Mouse (Mus musculus): ENCODE measurements around the gene Pidd1. TPM values are rescaled to one million over a fixed set of nuclear protein-coding genes. Genes with fewer than 3 reads are reported as not detected.
"Not testable (repeated sequence)": the region's sequence is repeated elsewhere in the genome, so short reads cannot be mapped to it uniquely, and the experiment has no call there.

Gene Pidd1
- polyA plus RNA-seq, 1 experiment from 2014 or later: 9.7 TPM

DNA sequence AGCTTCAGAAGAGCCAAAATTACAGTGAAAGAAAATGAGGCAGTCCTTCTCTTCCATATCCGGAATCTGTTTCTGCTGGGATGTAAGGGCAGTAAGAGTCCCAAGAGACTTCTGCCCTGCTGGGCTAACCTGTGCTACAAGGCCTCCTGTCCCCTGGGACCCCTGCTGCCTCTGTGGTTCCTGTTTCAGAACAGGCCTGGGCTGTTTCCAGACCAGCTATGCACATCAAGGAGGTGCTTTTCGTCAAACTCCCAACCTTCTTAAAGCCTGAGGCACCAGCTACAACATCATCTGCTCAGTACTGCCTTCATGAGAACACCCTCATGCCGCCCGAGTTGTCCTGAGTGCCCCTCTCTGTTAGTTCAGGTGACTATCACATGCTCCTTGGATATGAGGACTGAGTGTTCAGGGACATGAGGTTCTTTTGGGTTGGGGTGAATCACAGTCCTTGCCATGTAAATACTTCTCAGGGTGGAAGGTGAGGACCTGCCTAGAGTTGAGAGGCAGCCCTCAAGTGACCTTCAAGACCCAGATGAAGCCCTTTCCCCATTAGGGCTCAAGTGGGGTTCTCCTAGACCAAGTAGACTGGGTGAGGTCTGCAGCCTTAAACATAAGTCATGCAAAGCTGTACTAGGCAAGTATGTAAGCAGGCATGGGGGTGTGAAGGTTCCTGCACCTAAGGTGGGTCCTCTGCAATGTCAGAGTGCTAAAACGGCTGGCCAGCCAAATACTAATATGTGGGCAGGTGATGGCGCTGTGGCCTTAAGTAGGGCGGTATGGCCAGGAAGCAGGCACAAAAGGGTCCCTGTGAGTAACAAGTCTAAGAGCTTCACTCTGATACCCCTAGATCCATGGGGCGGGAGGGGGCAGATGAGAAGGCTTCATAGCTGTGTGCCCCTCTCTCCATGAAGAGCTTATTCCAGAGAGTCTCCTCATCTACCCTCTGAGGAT, 25.8 kb downstream of the Pidd1 start:
- Histone ChIP-seq H3K36me3 (ENCODE audit: control insufficient read depth, insufficient read depth) (no peaks in the 10 kb centered on the region), H3K4me1 (ENCODE audit: control insufficient read depth, insufficient read depth, low read length) (peaks cover 10% of the 10 kb centered on the region), H3K4me2 (ENCODE audit: low read depth, low read length) (no peak overlapping the region), H3K4me3 (ENCODE audit: low read length) (no peak overlapping the region), H3K27me3 (ENCODE audit: control insufficient read depth, insufficient read depth, low read length) (no peaks in the 10 kb centered on the region), H3K27ac (ENCODE audit: low read length) (no peak overlapping the region), H3K9me3 (replicated peaks; ENCODE audit: control insufficient read depth, low read length) (no peaks in the 10 kb centered on the region), H3K9ac (ENCODE audit: low read length) (no peak overlapping the region)
- WGBS: 66% methylated on average over 8 of the region's 8 CpGs
- ATAC-seq (replicated peaks; ENCODE audit: extremely low read depth, insufficient read depth, low FRiP score): no peak

- Histone ChIP-seq H3K27me3 (ENCODE audit: control insufficient read depth, insufficient read depth, low read length) (no peaks in the 10 kb centered on the region), H3K9me3 (replicated peaks; ENCODE audit: control insufficient read depth, low read length) (no peaks in the 10 kb centered on the region), H3K27ac (ENCODE audit: low read length) (no peak overlapping the region), H3K36me3 (ENCODE audit: control insufficient read depth, insufficient read depth) (0 out of 2 replicates have a peak, but pooled peaks cover 2% of the 10 kb centered on the region), H3K4me2 (ENCODE audit: low read depth, low read length) (no peak overlapping the region), H3K9ac (ENCODE audit: low read length) (no peak overlapping the region), H3K4me1 (ENCODE audit: control insufficient read depth, insufficient read depth, low read length) (peaks cover 13% of the 10 kb centered on the region), H3K4me3 (ENCODE audit: low read length) (no peak overlapping the region)
- ATAC-seq (replicated peaks; ENCODE audit: extremely low read depth, insufficient read depth, low FRiP score): no peak
- 79% methylated on average over 6 of the region's 6 CpGs for WGBS
These were observed 27.5 kb downstream of the Pidd1 start for GRCm38 (mm10) chr7:141416144-141416841.

DNA sequence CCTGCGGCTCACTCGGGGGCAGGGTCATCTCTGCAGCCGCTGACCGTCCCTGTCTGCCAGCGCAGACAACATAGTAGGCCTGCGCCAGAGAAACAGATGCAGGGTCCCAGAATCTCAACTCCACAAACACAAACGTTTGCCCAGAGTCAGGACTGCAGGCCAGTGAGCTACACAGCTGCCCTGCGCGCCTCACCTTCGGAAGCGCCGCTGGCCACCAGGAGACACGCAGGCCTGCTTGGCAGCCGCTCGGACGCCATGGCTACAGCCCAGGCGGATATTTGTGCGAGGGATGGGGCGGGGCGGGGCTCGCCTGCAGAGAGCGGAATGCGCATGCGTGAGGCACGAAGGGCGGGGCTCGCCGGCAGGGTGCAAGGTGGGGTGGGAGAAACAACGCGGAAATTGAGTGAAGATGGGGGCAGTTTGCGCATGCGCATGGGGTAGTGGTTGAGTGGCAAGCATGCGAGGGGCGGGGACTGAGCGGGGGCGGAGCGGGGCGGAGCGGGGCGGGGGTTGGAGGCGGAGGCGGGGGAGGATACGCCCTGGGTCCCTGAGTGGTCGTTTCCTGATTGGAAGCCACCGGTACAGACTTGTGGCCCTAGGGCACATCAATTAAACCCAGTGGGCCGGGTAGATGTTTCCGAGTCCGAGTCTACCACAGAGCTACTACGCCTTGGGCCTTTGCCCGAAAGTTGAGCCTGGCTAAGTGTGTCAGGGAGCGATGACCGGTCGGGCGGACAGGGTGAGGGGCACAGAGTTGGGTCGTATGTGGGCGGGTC, 29.8 kb downstream of the Pidd1 start, which contains the start of gene Gatd1:
Gene Gatd1, minus strand, starts transcription at position 328 of the 776 bp plus-strand sequence.
- no peaks in the 10 kb centered on the region for H3K27me3 ChIP-seq (ENCODE audit: control insufficient read depth, insufficient read depth, low read length)
- H3K9me3 ChIP-seq (replicated peaks; ENCODE audit: control insufficient read depth, low read length): no peaks in the 10 kb centered on the region
- peak within 1 kb of the TSS; percentile 80 for H3K4me3 ChIP-seq (ENCODE audit: low read length)

DNA sequence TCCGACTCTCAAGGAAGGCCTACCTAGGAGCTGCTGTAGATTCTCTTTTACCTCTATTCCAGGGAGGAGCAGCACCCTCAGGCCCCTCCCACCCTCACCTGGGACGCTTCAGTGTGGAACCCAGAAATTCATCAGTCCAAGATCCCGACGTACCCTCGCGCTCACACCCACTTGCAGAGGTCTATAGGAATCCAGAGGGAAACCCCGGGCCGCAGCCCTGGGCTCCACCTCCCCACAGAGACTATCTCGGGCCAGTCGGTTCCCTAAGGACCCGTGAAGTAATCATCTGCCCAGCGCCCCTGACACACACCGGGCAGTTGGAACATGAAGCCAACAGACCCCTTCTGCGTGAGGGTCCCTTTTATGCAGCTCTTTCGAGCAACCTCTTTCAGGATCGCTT, 30.5 kb downstream of the Pidd1 start:
- WGBS: 2% methylated on average over 16 of the region's 16 CpGs
- peak overlapping the region; percentile 80 for H3K4me3 ChIP-seq (ENCODE audit: low read length)
- H3K4me2 ChIP-seq (ENCODE audit: low read depth, low read length): peak overlapping the region; percentile 87
- no peaks in the 10 kb centered on the region for H3K27me3 ChIP-seq (ENCODE audit: control insufficient read depth, insufficient read depth, low read length)
- peak overlapping the region; percentile 89 for H3K9ac ChIP-seq (ENCODE audit: low read length)
- H3K4me1 ChIP-seq (ENCODE audit: control insufficient read depth, insufficient read depth, low read length): peaks cover 17% of the 10 kb centered on the region
- peak overlapping the region; percentile 79 for H3K27ac ChIP-seq (ENCODE audit: low read length)
- no peaks in the 10 kb centered on the region for H3K9me3 ChIP-seq (replicated peaks; ENCODE audit: control insufficient read depth, low read length)
- 0 out of 2 replicates have a peak, but pooled peaks have one; percentile 5 for ATAC-seq (replicated peaks; ENCODE audit: extremely low read depth, insufficient read depth, low FRiP score)
- peaks cover 13% of the 10 kb centered on the region for H3K36me3 ChIP-seq (ENCODE audit: control insufficient read depth, insufficient read depth)

More for the DNA sequence above, 29.8 kb downstream of the Pidd1 start, which contains the start of gene Gatd1:
- Histone ChIP-seq H3K36me3 (ENCODE audit: control insufficient read depth, insufficient read depth) (peaks cover 13% of the 10 kb centered on the region), H3K27ac (ENCODE audit: low read length) (peak within 1 kb of the TSS; percentile 79), H3K4me1 (ENCODE audit: control insufficient read depth, insufficient read depth, low read length) (peaks cover 16% of the 10 kb centered on the region), H3K4me2 (ENCODE audit: low read depth, low read length) (peak within 1 kb of the TSS; percentile 90), H3K9ac (ENCODE audit: low read length) (peak within 1 kb of the TSS; percentile 89)
- under 1% methylated on average over 49 of the region's 56 CpGs for WGBS
- ATAC-seq (replicated peaks; ENCODE audit: extremely low read depth, insufficient read depth, low FRiP score): peak; percentile 94

- no peaks in the 10 kb centered on the region for H3K27me3 ChIP-seq (ENCODE audit: control insufficient read depth, insufficient read depth, low read length)
- peaks cover 18% of the 10 kb centered on the region for H3K36me3 ChIP-seq (ENCODE audit: control insufficient read depth, insufficient read depth)
- no peak overlapping the region for H3K4me3 ChIP-seq (ENCODE audit: low read length)
- no peak overlapping the region for H3K27ac ChIP-seq (ENCODE audit: low read length)
- WGBS: 93% methylated on average over 1 of the region's 1 CpGs
- H3K9ac ChIP-seq (ENCODE audit: low read length): peak overlapping the region; percentile 5; the same call in 1 of the 2 replicates
- no peaks in the 10 kb centered on the region for H3K9me3 ChIP-seq (replicated peaks; ENCODE audit: control insufficient read depth, low read length)
- peaks cover 17% of the 10 kb centered on the region for H3K4me1 ChIP-seq (ENCODE audit: control insufficient read depth, insufficient read depth, low read length)
- H3K4me2 ChIP-seq (ENCODE audit: low read depth, low read length): no peak overlapping the region
- ATAC-seq (replicated peaks; ENCODE audit: extremely low read depth, insufficient read depth, low FRiP score): no peak
These were observed 32.2 kb downstream of the Pidd1 start for GRCm38 (mm10) chr7:141411667-141412066.

- peaks cover 17% of the 10 kb centered on the region for H3K4me1 ChIP-seq (ENCODE audit: control insufficient read depth, insufficient read depth, low read length)
- no peak overlapping the region for H3K9ac ChIP-seq (ENCODE audit: low read length)
- H3K4me3 ChIP-seq (ENCODE audit: low read length): no peak overlapping the region
- 90% methylated on average over 8 of the region's 8 CpGs for WGBS
- ATAC-seq (replicated peaks; ENCODE audit: extremely low read depth, insufficient read depth, low FRiP score): no peak
- no peaks in the 10 kb centered on the region for H3K9me3 ChIP-seq (replicated peaks; ENCODE audit: control insufficient read depth, low read length)
- H3K36me3 ChIP-seq (ENCODE audit: control insufficient read depth, insufficient read depth): peaks cover 18% of the 10 kb centered on the region
- H3K27me3 ChIP-seq (ENCODE audit: control insufficient read depth, insufficient read depth, low read length): no peaks in the 10 kb centered on the region
- H3K27ac ChIP-seq (ENCODE audit: low read length): no peak overlapping the region
- H3K4me2 ChIP-seq (ENCODE audit: low read depth, low read length): no peak overlapping the region
These were observed 33.2 kb downstream of the Pidd1 start for GRCm38 (mm10) chr7:141410631-141411030.

DNA sequence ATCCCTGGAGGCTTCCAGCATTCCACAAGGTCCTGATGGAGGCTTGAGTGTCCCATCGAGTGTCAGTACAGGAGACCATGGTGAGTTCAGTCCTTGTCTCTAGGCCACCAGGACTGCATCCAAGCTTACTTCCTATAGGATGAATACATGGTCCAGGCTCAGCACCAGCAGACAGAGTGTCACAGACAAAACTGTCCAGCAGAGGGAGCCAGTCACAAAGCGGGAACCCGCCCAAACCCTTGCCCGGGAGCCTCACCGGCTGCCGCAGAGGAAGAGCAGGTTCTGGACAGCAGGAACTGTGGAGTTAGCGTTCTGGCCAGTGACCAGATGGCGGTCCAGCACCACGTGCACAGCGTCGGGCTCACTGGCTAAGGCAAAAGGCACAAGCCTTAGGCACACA, 35.0 kb downstream of the Pidd1 start:
- WGBS: 13% methylated on average over 11 of the region's 11 CpGs
- H3K9me3 ChIP-seq (replicated peaks; ENCODE audit: control insufficient read depth, low read length): no peaks in the 10 kb centered on the region
- H3K36me3 ChIP-seq (ENCODE audit: control insufficient read depth, insufficient read depth): peaks cover 18% of the 10 kb centered on the region
- no peak overlapping the region for H3K27ac ChIP-seq (ENCODE audit: low read length)
- no peak overlapping the region for H3K9ac ChIP-seq (ENCODE audit: low read length)
- no peaks in the 10 kb centered on the region for H3K27me3 ChIP-seq (ENCODE audit: control insufficient read depth, insufficient read depth, low read length)
- no peak overlapping the region for H3K4me3 ChIP-seq (ENCODE audit: low read length)
- peak; percentile 61 for ATAC-seq (replicated peaks; ENCODE audit: extremely low read depth, insufficient read depth, low FRiP score)
- no peak overlapping the region for H3K4me2 ChIP-seq (ENCODE audit: low read depth, low read length)
- peaks cover 10% of the 10 kb centered on the region; the same call in 1 of the 2 replicates for H3K4me1 ChIP-seq (ENCODE audit: control insufficient read depth, insufficient read depth, low read length)

GRCm38 (mm10) chr7:141407670-141408069, 36.2 kb downstream of the Pidd1 start:
- H3K4me2 ChIP-seq (ENCODE audit: low read depth, low read length); H3K4me3 ChIP-seq (ENCODE audit: low read length); H3K4me1 ChIP-seq (ENCODE audit: control insufficient read depth, insufficient read depth, low read length); H3K27ac ChIP-seq (ENCODE audit: low read length); ATAC-seq (replicated peaks; ENCODE audit: extremely low read depth, insufficient read depth, low FRiP score); H3K9ac ChIP-seq (ENCODE audit: low read length); H3K27me3 ChIP-seq (ENCODE audit: control insufficient read depth, insufficient read depth, low read length); H3K9me3 ChIP-seq (replicated peaks; ENCODE audit: control insufficient read depth, low read length): not testable (repeated sequence)
- WGBS: 95% methylated on average over 7 of the region's 7 CpGs
- peaks cover 18% of the 10 kb centered on the region for H3K36me3 ChIP-seq (ENCODE audit: control insufficient read depth, insufficient read depth)

All from heart, embryonic 16.5 days (tissue).